Mouse (Mus musculus): ENCODE data around the gene Lgals7.

- TF ChIP-seq POLR2A (IDR thresholded peaks at IDR 0.05; ENCODE audit: borderline replicate concordance, extremely low read depth, insufficient read depth, insufficient read length, poor library complexity, severe bottlenecking), result no peak
- no peak for TF ChIP-seq CTCF (IDR thresholded peaks at IDR 0.05; ENCODE audit: borderline replicate concordance, extremely low read depth, insufficient read depth, insufficient read length)
Measured at GRCm38 (mm10) chr7:28829821-28830220, 33.8 kb upstream of the Lgals7 start.
